Mouse (Mus musculus): ENCODE data around the gene Arhgap15. TPM values are rescaled to one million over a fixed set of nuclear protein-coding genes. Genes with fewer than 3 reads are reported as not detected.

Gene Arhgap15
- polyA plus RNA-seq, 1 experiment from 2014 or later: 2.0 TPM

DNA sequence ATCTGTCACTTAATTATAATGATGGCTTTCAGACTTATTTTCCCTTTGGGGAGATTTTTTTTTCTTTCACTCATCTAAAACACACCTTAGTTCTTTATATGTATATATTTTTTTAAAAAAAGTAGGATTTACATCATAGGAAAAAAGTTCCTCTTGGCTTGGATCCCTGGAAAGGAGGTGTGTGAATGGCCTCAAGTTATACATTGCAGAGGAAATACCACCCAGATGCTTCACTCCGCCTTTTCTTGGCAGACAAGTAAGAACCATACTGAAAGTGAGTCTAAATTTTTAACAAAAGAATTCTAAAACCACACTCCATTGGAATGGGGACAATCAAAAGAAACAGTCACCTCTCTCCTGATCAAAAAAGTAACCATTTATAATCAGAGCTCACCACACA lies 560.9 kb downstream of the Arhgap15 start:
- Histone ChIP-seq H3K9ac (no peak overlapping the region), H3K4me2 (peak overlapping the region; percentile 9; the same call in 1 of the 2 replicates), H3K4me3 (no peak overlapping the region), H3K36me3 (no peaks in the 10 kb centered on the region), H3K4me1 (replicated peaks) (peaks cover 21% of the 10 kb centered on the region), H3K27ac (replicated peaks) (no peak overlapping the region), H3K27me3 (no peaks in the 10 kb centered on the region), H3K9me3 (no peaks in the 10 kb centered on the region)
- WGBS: 88% methylated on average over 1 of the region's 1 CpGs
- no peak for ATAC-seq (ENCODE audit: low read depth)

DNA sequence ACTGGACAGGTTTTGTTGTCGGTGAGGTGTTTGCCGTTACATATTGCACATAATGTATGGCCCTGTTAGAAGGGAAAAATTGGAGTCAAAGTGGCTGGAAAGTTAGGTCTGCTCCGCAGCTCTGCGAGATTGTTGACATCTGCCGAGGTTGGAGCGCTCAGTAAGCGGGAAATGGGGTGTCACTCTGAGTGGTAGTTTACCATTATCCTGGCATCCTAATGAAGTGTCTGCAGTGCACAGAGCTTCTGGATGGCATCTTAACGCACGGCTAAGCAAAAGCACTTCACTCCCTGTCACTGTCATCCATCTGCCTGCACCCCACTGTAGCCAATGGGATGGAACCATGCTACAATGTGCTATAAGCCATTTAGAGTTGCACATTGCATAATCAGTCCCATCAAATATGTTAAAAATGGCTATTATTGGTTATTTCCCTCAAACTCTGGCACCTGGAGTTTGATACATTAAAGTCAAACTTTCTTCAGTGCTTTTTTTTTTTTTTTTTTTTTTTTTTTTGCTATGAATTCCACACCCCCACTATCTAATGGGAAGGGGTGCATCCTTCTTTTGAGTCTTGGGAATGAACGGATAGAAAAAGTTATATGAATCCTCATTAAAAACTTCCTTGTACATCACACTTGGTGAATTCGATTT lies 561.6 kb downstream of the Arhgap15 start:
- Histone ChIP-seq H3K36me3 (no peaks in the 10 kb centered on the region), H3K27me3 (no peaks in the 10 kb centered on the region), H3K4me2 (peak overlapping the region; percentile 9), H3K9me3 (no peaks in the 10 kb centered on the region), H3K9ac (no peak overlapping the region), H3K27ac (replicated peaks) (no peak overlapping the region), H3K4me3 (no peak overlapping the region), H3K4me1 (replicated peaks) (peaks cover 14% of the 10 kb centered on the region)
- WGBS: 72% methylated on average over 11 of the region's 11 CpGs
- ATAC-seq (ENCODE audit: low read depth): peak; percentile 79

DNA sequence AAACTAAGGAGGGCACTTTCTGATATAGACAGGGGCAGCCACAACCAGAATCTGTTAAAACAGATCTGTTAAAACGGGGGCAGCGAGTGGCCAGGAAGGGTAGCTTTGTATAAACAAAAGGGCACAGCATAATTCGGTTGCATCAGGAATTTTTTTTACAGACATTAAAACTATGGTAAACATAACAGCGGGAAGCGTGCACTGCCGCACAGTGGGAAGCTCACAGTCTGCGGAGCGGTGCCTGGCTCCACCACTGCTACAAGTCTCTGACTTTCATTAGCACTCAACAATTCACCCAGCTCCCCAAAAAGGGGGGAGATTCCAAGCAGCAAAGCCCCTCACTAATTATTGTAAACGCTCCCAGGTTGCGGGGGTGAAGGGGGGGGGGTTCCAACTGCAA lies 562.6 kb downstream of the Arhgap15 start:
- H3K9me3 ChIP-seq: no peaks in the 10 kb centered on the region
- no peaks in the 10 kb centered on the region for H3K27me3 ChIP-seq
- no peak overlapping the region for H3K9ac ChIP-seq
- H3K4me2 ChIP-seq: peak overlapping the region; percentile 47
- peaks cover 10% of the 10 kb centered on the region for H3K4me1 ChIP-seq (replicated peaks)
- 0 out of 2 replicates have a peak, but pooled peaks have one; percentile 78 for ATAC-seq (ENCODE audit: low read depth)
- WGBS: 6% methylated on average over 10 of the region's 10 CpGs
- no peaks in the 10 kb centered on the region for H3K36me3 ChIP-seq
- no peak overlapping the region for H3K27ac ChIP-seq (replicated peaks)
- no peak overlapping the region for H3K4me3 ChIP-seq

DNA sequence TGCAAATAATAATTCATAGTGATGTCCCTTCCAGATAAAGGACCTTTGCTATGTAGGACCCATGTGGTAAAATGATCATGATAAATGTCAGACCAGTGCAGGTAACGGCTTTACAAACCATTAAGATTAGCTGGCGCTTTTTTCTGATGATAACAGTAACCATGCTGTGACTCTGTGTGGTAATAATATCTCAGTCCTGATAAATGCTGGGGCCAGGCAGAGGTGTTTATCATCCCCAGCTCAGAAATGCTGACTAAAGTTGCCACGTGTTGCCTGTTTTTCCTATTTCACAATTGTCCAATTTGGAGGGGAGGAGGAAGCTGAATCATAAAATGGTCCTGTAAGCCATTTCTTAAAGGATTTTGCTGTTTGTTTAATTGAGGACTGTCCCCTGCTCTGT lies 564.9 kb downstream of the Arhgap15 start:
- Histone ChIP-seq H3K4me1 (replicated peaks) (peaks cover 10% of the 10 kb centered on the region), H3K27ac (replicated peaks) (no peak overlapping the region), H3K4me3 (no peak overlapping the region), H3K9ac (no peak overlapping the region), H3K9me3 (no peaks in the 10 kb centered on the region), H3K4me2 (no peak overlapping the region), H3K36me3 (no peaks in the 10 kb centered on the region), H3K27me3 (no peaks in the 10 kb centered on the region)
- no peak for ATAC-seq (ENCODE audit: low read depth)
- WGBS: 57% methylated on average over 3 of the region's 3 CpGs

DNA sequence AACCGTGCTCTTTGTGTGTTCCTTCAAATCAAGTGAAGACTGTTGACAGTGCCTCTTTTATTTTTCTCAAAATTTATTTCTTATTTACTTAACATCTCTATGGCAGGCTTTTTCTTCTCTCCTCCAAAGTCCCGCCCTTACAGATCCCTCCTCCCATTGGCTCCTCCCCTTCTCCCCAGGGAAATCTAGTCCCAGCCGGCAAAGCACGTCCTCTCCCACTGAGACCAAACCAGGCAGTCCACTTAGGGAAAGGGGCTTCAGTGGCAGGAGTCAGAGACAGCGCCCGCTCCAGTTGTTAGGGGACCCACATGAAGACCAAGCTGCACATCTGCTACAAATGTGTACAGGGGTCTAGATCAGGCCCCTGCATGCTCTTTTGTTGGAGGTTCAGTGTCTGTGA lies 569.8 kb downstream of the Arhgap15 start:
- Histone ChIP-seq H3K9ac (no peak overlapping the region), H3K4me1 (replicated peaks) (no peaks in the 10 kb centered on the region), H3K27me3 (no peaks in the 10 kb centered on the region), H3K4me2 (0 out of 2 replicates have a peak overlapping the region, but pooled peaks have one; percentile 0), H3K27ac (replicated peaks) (no peak overlapping the region), H3K4me3 (no peak overlapping the region), H3K36me3 (no peaks in the 10 kb centered on the region), H3K9me3 (no peaks in the 10 kb centered on the region)
- 54% methylated on average over 6 of the region's 6 CpGs for whole genome bisulfite sequencing
- no peak for ATAC-seq (ENCODE audit: low read depth)

DNA sequence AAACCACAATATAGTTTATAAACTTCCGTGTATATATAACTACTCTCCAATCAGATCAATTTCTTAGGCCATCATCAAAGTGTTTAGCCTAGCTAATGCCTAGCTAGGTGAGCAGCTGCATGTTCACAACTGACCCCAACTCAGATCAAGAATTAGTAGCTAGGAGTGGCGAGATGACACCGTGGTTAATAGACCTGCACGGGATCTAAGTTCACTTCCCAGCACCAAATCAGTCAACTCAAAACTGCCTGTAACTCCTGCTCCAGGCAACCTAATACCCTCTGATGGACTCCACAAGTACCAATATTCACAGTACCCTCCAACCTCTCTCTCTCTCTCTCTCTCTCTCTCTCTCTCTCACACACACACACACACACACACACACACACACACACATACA lies 570.9 kb downstream of the Arhgap15 start:
- H3K4me3 ChIP-seq: no peak overlapping the region
- no peak overlapping the region for H3K4me2 ChIP-seq
- no peak overlapping the region for H3K9ac ChIP-seq
- no peaks in the 10 kb centered on the region for H3K9me3 ChIP-seq
- no peaks in the 10 kb centered on the region for H3K4me1 ChIP-seq (replicated peaks)
- no peak overlapping the region for H3K27ac ChIP-seq (replicated peaks)
- 98% methylated on average over 4 of the region's 4 CpGs for WGBS
- ATAC-seq (ENCODE audit: low read depth): no peak
- H3K27me3 ChIP-seq: no peaks in the 10 kb centered on the region
- H3K36me3 ChIP-seq: no peaks in the 10 kb centered on the region

DNA sequence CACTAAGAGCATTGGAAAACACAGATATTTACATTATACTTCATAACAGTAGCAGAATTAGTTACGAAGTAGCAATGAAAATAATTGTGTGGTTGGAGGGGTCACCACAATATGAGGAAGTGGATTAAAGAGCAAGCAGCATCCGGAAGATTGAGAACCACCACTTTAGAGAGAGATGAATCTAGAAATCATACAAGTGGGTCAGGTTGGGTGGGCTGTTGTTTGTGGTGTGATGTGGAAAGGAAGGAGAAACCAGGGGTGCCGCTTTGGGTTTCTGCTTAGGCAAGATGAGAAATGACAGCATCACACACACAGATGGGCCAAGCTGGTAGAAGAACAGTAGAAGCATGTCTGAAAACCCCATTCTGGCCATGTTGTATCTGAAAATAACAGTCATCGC lies 575.2 kb downstream of the Arhgap15 start:
- H3K4me3 ChIP-seq: no peak overlapping the region
- no peaks in the 10 kb centered on the region for H3K27me3 ChIP-seq
- no peaks in the 10 kb centered on the region for H3K9me3 ChIP-seq
- H3K4me1 ChIP-seq (replicated peaks): no peaks in the 10 kb centered on the region
- H3K9ac ChIP-seq: no peak overlapping the region
- ATAC-seq (ENCODE audit: low read depth): no peak
- H3K36me3 ChIP-seq: no peaks in the 10 kb centered on the region
- WGBS: 97% methylated on average over 4 of the region's 4 CpGs
- H3K27ac ChIP-seq (replicated peaks): no peak overlapping the region
- H3K4me2 ChIP-seq: no peak overlapping the region

DNA sequence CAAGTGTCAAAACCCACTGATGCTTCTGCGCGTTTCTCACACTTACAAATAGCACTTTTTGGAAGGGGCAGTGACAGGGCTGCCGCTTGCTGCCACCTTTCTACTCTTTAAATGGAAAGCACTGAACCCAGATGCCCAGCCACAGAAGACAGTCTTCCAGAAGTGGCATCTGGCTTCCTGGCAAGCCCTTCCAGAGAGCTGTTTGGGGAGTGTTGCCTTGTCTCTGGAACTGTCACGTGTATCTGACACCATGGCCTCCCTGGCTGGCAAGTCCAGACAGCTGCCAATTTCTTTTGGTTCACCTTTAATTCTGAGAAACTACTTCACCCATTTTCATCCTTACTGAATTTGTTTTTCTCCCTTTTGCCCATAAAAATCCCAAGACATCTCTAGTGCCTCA lies 584.7 kb downstream of the Arhgap15 start:
- Histone ChIP-seq H3K4me3 (no peak overlapping the region), H3K27ac (replicated peaks) (no peak overlapping the region), H3K4me2 (no peak overlapping the region), H3K9ac (no peak overlapping the region), H3K27me3 (no peaks in the 10 kb centered on the region), H3K9me3 (no peaks in the 10 kb centered on the region), H3K36me3 (no peaks in the 10 kb centered on the region), H3K4me1 (replicated peaks) (no peaks in the 10 kb centered on the region)
- WGBS: 89% methylated on average over 4 of the region's 4 CpGs
- ATAC-seq (ENCODE audit: low read depth): no peak

DNA sequence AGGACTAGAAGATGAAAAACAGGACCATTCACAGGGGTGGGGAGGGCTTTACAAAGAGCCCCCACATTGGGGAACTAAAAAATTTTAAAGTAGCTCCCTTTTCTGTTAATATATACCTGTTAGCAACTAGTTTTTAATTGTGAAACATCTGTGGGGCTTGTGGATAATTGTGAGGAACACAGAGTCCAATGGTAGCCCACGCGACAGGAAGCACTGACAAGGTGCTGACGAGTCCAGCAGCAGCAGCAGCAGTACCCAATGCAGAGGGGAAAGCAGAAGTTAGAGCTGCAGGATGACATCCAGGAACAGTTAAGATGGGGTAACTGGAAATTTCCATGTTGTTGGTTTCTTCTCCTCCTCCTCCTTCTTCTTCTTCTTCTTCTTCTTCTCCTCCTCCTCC lies 585.4 kb downstream of the Arhgap15 start:
- Histone ChIP-seq H3K4me1 (replicated peaks) (no peaks in the 10 kb centered on the region), H3K4me3 (no peak overlapping the region), H3K4me2 (no peak overlapping the region), H3K27me3 (no peaks in the 10 kb centered on the region), H3K36me3 (no peaks in the 10 kb centered on the region), H3K9ac (no peak overlapping the region), H3K9me3 (no peaks in the 10 kb centered on the region), H3K27ac (replicated peaks) (no peak overlapping the region)
- no peak for ATAC-seq (ENCODE audit: low read depth)
- 86% methylated on average over 3 of the region's 3 CpGs for WGBS

DNA sequence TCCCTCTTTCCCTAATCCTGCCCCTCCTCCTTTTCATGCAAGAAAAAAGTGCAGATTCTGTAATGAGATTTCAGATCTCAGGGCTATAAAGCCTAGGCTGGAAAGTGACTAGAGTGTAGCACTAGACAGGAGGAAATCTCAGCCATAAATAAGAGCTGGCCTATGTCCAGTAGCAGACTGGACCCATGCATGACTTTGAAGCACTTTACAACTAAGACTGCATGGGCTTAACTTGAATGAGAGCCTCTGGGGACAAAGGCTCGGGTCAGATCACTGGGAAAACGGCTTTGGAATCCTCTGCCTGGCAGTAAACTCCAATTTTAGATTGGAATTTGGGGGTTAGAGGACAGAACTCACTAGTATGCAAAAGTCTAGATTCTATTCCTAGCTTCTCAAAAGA lies 585.9 kb downstream of the Arhgap15 start:
- Histone ChIP-seq H3K4me1 (replicated peaks) (no peaks in the 10 kb centered on the region), H3K27ac (replicated peaks) (no peak overlapping the region), H3K9ac (no peak overlapping the region), H3K36me3 (no peaks in the 10 kb centered on the region), H3K9me3 (no peaks in the 10 kb centered on the region), H3K4me2 (no peak overlapping the region), H3K4me3 (no peak overlapping the region), H3K27me3 (no peaks in the 10 kb centered on the region)
- no peak for ATAC-seq (ENCODE audit: low read depth)
- 33% methylated on average over 2 of the region's 2 CpGs for WGBS

DNA sequence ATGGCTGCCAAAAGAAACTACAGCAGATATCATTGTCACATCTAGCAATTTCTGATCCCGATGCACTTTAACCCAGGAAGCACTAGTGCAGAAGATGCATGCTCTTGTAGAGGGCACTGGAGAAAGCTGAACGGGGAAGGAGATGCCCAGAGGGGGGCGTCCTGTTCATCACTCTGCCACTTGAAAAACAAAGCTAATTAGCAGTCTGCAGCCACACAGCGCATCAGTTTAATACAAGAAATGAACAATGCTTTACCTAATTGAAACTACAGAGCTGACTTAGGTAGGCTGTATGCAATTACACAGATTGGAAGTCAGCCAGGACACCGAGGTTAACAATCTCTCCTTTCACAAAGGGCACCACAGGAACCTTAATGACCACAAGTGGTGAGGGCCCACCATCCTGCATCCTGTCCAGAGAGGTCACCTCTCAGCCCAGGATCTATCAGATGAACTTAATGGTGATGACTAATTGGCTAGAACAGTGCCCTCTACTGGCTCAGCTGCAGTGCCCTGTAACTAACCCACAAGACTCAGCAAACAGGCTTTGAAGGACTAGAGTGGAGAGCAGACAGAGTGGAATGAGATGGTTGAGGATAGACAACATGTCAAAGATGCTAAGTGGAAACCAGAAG lies 588.2 kb downstream of the Arhgap15 start:
- Histone ChIP-seq H3K27ac (replicated peaks) (no peak overlapping the region), H3K4me1 (replicated peaks) (peaks cover 14% of the 10 kb centered on the region), H3K4me2 (no peak overlapping the region), H3K9me3 (no peaks in the 10 kb centered on the region), H3K4me3 (no peak overlapping the region), H3K9ac (no peak overlapping the region), H3K27me3 (no peaks in the 10 kb centered on the region), H3K36me3 (no peaks in the 10 kb centered on the region)
- 78% methylated on average over 5 of the region's 5 CpGs for WGBS
- ATAC-seq (ENCODE audit: low read depth): no peak

DNA sequence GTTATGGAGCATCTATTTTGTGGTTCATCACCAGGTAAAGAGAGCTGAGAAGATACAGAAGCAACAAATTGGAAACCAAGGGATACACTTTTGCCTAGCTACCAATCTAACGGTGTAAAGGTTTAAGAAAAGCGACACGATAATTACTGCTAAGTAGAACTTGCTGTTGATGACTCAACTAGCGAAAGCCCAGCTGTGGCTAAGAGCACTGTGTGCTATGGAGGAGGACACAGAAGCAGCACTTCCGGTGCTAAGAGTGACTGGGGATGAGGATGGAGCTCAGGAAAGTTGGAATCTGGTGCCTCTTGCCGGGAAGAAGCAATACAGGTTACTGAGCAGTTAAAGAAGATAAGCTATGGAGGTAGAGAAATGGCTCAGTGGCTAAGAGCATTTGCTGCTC lies 589.8 kb downstream of the Arhgap15 start:
- Histone ChIP-seq H3K36me3 (no peaks in the 10 kb centered on the region), H3K4me2 (no peak overlapping the region), H3K9ac (no peak overlapping the region), H3K27ac (replicated peaks) (no peak overlapping the region), H3K9me3 (no peaks in the 10 kb centered on the region), H3K4me1 (replicated peaks) (peaks cover 14% of the 10 kb centered on the region), H3K4me3 (no peak overlapping the region), H3K27me3 (no peaks in the 10 kb centered on the region)
- ATAC-seq (ENCODE audit: low read depth): no peak
- 90% methylated on average over 6 of the region's 6 CpGs for WGBS

DNA sequence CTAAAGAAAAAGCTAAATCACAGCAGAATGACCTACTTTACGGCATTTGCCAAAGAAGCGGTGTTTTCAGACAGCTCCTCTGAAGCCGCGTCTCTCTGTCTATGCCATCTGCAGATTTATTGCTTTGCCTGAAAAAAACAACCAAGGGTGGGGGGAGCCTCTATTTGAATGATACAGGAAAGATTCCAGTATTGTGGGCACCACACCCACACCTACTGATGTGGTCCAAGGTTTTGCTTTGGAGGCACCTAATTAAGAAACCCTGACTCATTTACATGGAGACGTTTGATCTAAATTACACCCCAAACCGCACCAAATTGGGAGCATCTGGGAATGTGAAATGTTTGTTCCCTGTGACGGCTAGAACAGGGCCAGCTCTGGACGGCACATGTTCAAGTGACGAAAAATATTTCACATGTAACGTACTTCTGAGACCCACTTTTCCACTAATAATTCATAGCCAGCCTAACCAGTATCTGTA lies 592.5 kb downstream of the Arhgap15 start:
- ATAC-seq (ENCODE audit: low read depth): no peak; the same call in 1 of the 2 replicates
- no peak overlapping the region for H3K4me3 ChIP-seq
- no peak overlapping the region for H3K27ac ChIP-seq (replicated peaks)
- no peaks in the 10 kb centered on the region for H3K9me3 ChIP-seq
- no peaks in the 10 kb centered on the region for H3K27me3 ChIP-seq
- H3K36me3 ChIP-seq: no peaks in the 10 kb centered on the region
- WGBS: 28% methylated on average over 10 of the region's 10 CpGs
- peak overlapping the region; percentile 36 for H3K4me2 ChIP-seq
- H3K9ac ChIP-seq: no peak overlapping the region
- peaks cover 14% of the 10 kb centered on the region for H3K4me1 ChIP-seq (replicated peaks)

Data from neural tube, embryonic 13.5 days (tissue).